ENCODE assay signal across 10 mouse cellular contexts in the genomic region with DNA sequence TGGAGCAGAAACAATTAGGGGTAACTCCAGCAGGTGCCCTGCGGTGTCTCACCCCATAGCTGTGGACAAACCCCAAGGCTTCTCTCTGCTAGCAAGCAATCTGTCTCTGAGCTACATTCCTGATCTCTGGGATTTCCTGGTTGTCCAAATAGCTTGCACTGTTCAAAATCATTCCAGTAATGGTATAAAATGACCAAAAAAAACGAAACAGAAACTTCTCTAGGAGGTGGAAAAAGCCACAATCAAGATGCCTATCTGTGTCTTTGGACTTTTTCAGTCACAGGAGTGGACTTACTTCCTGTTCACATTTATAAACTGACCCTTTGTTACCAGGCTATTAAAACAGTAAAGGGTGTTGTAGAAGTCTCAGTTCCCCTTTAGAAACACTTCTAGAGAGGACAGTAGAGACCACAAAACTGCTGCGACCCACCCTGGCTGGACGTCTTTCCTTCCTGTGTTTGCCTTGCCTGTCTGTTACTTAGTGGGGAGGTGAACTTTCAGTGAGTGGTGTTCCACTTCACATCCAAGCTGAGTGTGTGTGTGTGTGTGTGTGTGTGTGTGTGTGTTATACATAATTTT. TPM values are rescaled to one million over a fixed set of nuclear protein-coding genes. Genes with fewer than 3 reads are reported as not detected.
DNase-seq lines count a peak whose midpoint lies in the region; ATAC-seq and TF ChIP-seq lines count a peak whose summit lies in the region.
"Had no signal": no experiment of that assay in that cellular context is flagged by ENCODE, and none has a peak within 500 bp of the region (broad histone marks: within the 10 kb centered on the region; RNA-seq: fewer than 3 reads in every experiment).

No protein-coding gene starts in this region.

- TF ChIP-seq POLR2A in kidney, adult 2 months (IDR thresholded peaks at IDR 0.05; ENCODE audit: low read depth, low read length) = no peak

- no peak overlapping the region for H3K4me3 ChIP-seq in kidney, adult 2 months (ENCODE audit: insufficient read depth, low read depth, low read length)
- H3K4me3 ChIP-seq in embryonic facial prominence, embryonic 11.5 days (ENCODE audit: low read depth, low read length) = peak overlapping the region; percentile 7; the same call in 1 of the 2 replicates
- no peak overlapping the region for H3K4me3 ChIP-seq in intestine, postnatal 0 days (ENCODE audit: low read depth, low read length)
- H3K4me3 ChIP-seq: erythroblast, embryonic 14.5 days had no signal

- ATAC-seq in embryonic facial prominence, embryonic 11.5 days (replicated peaks; ENCODE audit: insufficient number of reproducible peaks, low FRiP score, low TSS enrichment, low read depth) = no peak
- ATAC-seq in intestine, postnatal 0 days = no peak; the same call in 1 of the 2 replicates
- peak; percentile 48 for ATAC-seq in monocyte, adult 5-6 weeks (replicated peaks; ENCODE audit: insufficient number of reproducible peaks, low FRiP score, low TSS enrichment, poor library complexity, severe bottlenecking)

- H3K36me3 ChIP-seq in kidney, adult 2 months (ENCODE audit: control insufficient read depth, insufficient read depth, low read length) = no peaks in the 10 kb centered on the region
- H3K36me3 ChIP-seq in embryonic facial prominence, embryonic 11.5 days (replicated peaks; ENCODE audit: control insufficient read depth, insufficient read depth, low read depth, low read length) = no peaks in the 10 kb centered on the region
- no peaks in the 10 kb centered on the region for H3K36me3 ChIP-seq in intestine, postnatal 0 days (ENCODE audit: control insufficient read depth, insufficient read depth)
- H3K36me3 ChIP-seq: G1E had no signal

- H3K4me2 ChIP-seq in embryonic facial prominence, embryonic 11.5 days (ENCODE audit: low read depth, low read length) = peak overlapping the region; percentile 35
- H3K4me2 ChIP-seq in intestine, postnatal 0 days (replicated peaks; ENCODE audit: low read depth) = peak overlapping the region; percentile 54

- 47% methylated on average over 4 of the region's 4 CpGs for WGBS in kidney, adult 2 months
- 73% methylated on average over 4 of the region's 4 CpGs for WGBS in embryonic facial prominence, embryonic 11.5 days
- WGBS in intestine, postnatal 0 days = 55% methylated on average over 4 of the region's 4 CpGs

- peaks cover 2% of the 10 kb centered on the region; the same call in 1 of the 2 replicates for H3K4me1 ChIP-seq in kidney, adult 2 months (ENCODE audit: control insufficient read depth, insufficient read depth, low read length)
- no peaks in the 10 kb centered on the region for H3K4me1 ChIP-seq in embryonic facial prominence, embryonic 11.5 days (ENCODE audit: control insufficient read depth, insufficient read depth, low read length)
- no peaks in the 10 kb centered on the region for H3K4me1 ChIP-seq in intestine, postnatal 0 days (replicated peaks; ENCODE audit: control insufficient read depth, insufficient read depth, low read length)

- no peaks in the 10 kb centered on the region for H3K27me3 ChIP-seq in kidney, adult 2 months (replicated peaks; ENCODE audit: control insufficient read depth, insufficient read depth, low read length)
- H3K27me3 ChIP-seq in embryonic facial prominence, embryonic 11.5 days (ENCODE audit: control insufficient read depth, insufficient read depth, low read length) = no peaks in the 10 kb centered on the region
- no peaks in the 10 kb centered on the region for H3K27me3 ChIP-seq in intestine, postnatal 0 days (replicated peaks; ENCODE audit: control insufficient read depth, insufficient read depth, low read length)

- peak overlapping the region; percentile 40 for H3K27ac ChIP-seq in kidney, adult 2 months (ENCODE audit: insufficient read depth, low read depth, low read length)
- H3K27ac ChIP-seq in embryonic facial prominence, embryonic 11.5 days (replicated peaks; ENCODE audit: low read depth, low read length) = no peak overlapping the region
- no peak overlapping the region for H3K27ac ChIP-seq in intestine, postnatal 0 days (ENCODE audit: low read depth, low read length)

- H3K9me3 ChIP-seq in embryonic facial prominence, embryonic 11.5 days (replicated peaks; ENCODE audit: control insufficient read depth, low read length) = no peaks in the 10 kb centered on the region
- H3K9me3 ChIP-seq in intestine, postnatal 0 days (ENCODE audit: control insufficient read depth) = no peaks in the 10 kb centered on the region
- H3K9me3 ChIP-seq: G1E had no signal

- TF ChIP-seq CTCF in kidney, adult 2 months (conservative IDR thresholded peaks at IDR 0.05; ENCODE audit: insufficient read depth, insufficient read length, low read depth, low read length) = no peak
- no peak for TF ChIP-seq CTCF in intestine, postnatal 0 days (IDR thresholded peaks at IDR 0.05; ENCODE audit: low read depth)

- peak; percentile 40 for DNase-seq in kidney, adult 2 months
- DNase-seq in kidney, postnatal 10 days = no peak
- no peak for DNase-seq in embryonic facial prominence, embryonic 11.5 days (ENCODE audit: low spot score)
- no peak for DNase-seq in T-cell, adult 2 months (ENCODE audit: low spot score)
- DNase-seq in thymus, postnatal 0 days (ENCODE audit: low spot score) = no peak
- no peak for DNase-seq in kidney, postnatal 25 days

- H3K9ac ChIP-seq in embryonic facial prominence, embryonic 11.5 days (replicated peaks; ENCODE audit: low read length) = no peak overlapping the region
- H3K9ac ChIP-seq in intestine, postnatal 0 days (ENCODE audit: low read depth, low read length) = no peak overlapping the region

RNA-seq across cellular contexts. Expression of a gene that starts 0.7 kb away (rescaled TPM):
- polyA plus RNA-seq in kidney, adult 2 months (2012; rRNA removed) = 1.5 and 1.8 TPM in 2 replicates
- polyA plus RNA-seq in embryonic facial prominence, embryonic 11.5 days (2014; fragmentation: Nextera tagmentation; extraction: Ambion mirVana) = 0.84 and 1.2 TPM in 2 replicates
- polyA plus RNA-seq in intestine, postnatal 0 days (2015; fragmentation: Nextera tagmentation; extraction: Ambion mirVana) = 0.59 and 0.93 TPM in 2 replicates
- total RNA-seq in monocyte, adult 5-6 weeks (2017) = 41.1 to 70.7 TPM (median 48.4 TPM) in 3 replicates
- polyA plus RNA-seq in thymus, postnatal 0 days (2015; fragmentation: Nextera tagmentation; extraction: Ambion mirVana) = 2.6 and 3.1 TPM in 2 replicates
- polyA plus RNA-seq: G1E had no signal

RNA-seq across cellular contexts. Expression of a gene that starts 18.8 kb away (rescaled TPM):
- polyA plus RNA-seq in kidney, adult 2 months (2012; rRNA removed) = 70.2 and 72.7 TPM in 2 replicates
- 66.2 and 68.9 TPM in 2 replicates for polyA plus RNA-seq in embryonic facial prominence, embryonic 11.5 days (2014; fragmentation: Nextera tagmentation; extraction: Ambion mirVana)
- 41.5 and 42.8 TPM in 2 replicates for polyA plus RNA-seq in intestine, postnatal 0 days (2015; fragmentation: Nextera tagmentation; extraction: Ambion mirVana)
- total RNA-seq in monocyte, adult 5-6 weeks (2017) = 9.2 to 22.9 TPM (median 11.8 TPM) in 3 replicates
- polyA plus RNA-seq in thymus, postnatal 0 days (2015; fragmentation: Nextera tagmentation; extraction: Ambion mirVana) = 33.4 and 37.3 TPM in 2 replicates

RNA-seq across cellular contexts. Expression of a gene that starts 43.5 kb away (rescaled TPM):
- polyA plus RNA-seq in kidney, adult 2 months (2012; rRNA removed) = 0.09 and 0.16 TPM in 2 replicates
- 2.3 and 4.0 TPM in 2 replicates for polyA plus RNA-seq in embryonic facial prominence, embryonic 11.5 days (2014; fragmentation: Nextera tagmentation; extraction: Ambion mirVana)
- not detected in 2 replicates for polyA plus RNA-seq in intestine, postnatal 0 days (2015; fragmentation: Nextera tagmentation; extraction: Ambion mirVana)
- not detected in 3 replicates for total RNA-seq in monocyte, adult 5-6 weeks (2017)
- 1.1 and 1.3 TPM in 2 replicates for polyA plus RNA-seq in thymus, postnatal 0 days (2015; fragmentation: Nextera tagmentation; extraction: Ambion mirVana)
- polyA plus RNA-seq: erythroblast, embryonic 14.5 days; G1E had no signal

RNA-seq across cellular contexts. Expression of a gene that starts 50.7 kb away (rescaled TPM):
- polyA plus RNA-seq in kidney, adult 2 months (2012; rRNA removed) = 21.7 and 25.7 TPM in 2 replicates
- polyA plus RNA-seq in embryonic facial prominence, embryonic 11.5 days (2014; fragmentation: Nextera tagmentation; extraction: Ambion mirVana) = 2.4 and 2.5 TPM in 2 replicates
- 1.0 and 1.3 TPM in 2 replicates for polyA plus RNA-seq in intestine, postnatal 0 days (2015; fragmentation: Nextera tagmentation; extraction: Ambion mirVana)
- not detected in 3 replicates for total RNA-seq in monocyte, adult 5-6 weeks (2017)
- 2.0 and 2.1 TPM in 2 replicates for polyA plus RNA-seq in thymus, postnatal 0 days (2015; fragmentation: Nextera tagmentation; extraction: Ambion mirVana)
- polyA plus RNA-seq: erythroblast, embryonic 14.5 days; G1E had no signal

RNA-seq across cellular contexts. Expression of a gene that starts 55.3 kb away (rescaled TPM):
- polyA plus RNA-seq in kidney, adult 2 months (2012; rRNA removed) = 0.77 and 0.94 TPM in 2 replicates
- not detected in 2 replicates for polyA plus RNA-seq in embryonic facial prominence, embryonic 11.5 days (2014; fragmentation: Nextera tagmentation; extraction: Ambion mirVana)
- 0.20 and 0.22 TPM in 2 replicates for polyA plus RNA-seq in intestine, postnatal 0 days (2015; fragmentation: Nextera tagmentation; extraction: Ambion mirVana)
- total RNA-seq in monocyte, adult 5-6 weeks (2017) = 0.57 TPM in 1 of 3 replicates, not detected in the others
- polyA plus RNA-seq in thymus, postnatal 0 days (2015; fragmentation: Nextera tagmentation; extraction: Ambion mirVana) = 0.14 and 0.25 TPM in 2 replicates
- total RNA-seq: G1E had no signal
- polyA plus RNA-seq: erythroblast, embryonic 14.5 days; G1E had no signal
